Mouse (Mus musculus): ENCODE measurements around the gene Abcc4.

DNA sequence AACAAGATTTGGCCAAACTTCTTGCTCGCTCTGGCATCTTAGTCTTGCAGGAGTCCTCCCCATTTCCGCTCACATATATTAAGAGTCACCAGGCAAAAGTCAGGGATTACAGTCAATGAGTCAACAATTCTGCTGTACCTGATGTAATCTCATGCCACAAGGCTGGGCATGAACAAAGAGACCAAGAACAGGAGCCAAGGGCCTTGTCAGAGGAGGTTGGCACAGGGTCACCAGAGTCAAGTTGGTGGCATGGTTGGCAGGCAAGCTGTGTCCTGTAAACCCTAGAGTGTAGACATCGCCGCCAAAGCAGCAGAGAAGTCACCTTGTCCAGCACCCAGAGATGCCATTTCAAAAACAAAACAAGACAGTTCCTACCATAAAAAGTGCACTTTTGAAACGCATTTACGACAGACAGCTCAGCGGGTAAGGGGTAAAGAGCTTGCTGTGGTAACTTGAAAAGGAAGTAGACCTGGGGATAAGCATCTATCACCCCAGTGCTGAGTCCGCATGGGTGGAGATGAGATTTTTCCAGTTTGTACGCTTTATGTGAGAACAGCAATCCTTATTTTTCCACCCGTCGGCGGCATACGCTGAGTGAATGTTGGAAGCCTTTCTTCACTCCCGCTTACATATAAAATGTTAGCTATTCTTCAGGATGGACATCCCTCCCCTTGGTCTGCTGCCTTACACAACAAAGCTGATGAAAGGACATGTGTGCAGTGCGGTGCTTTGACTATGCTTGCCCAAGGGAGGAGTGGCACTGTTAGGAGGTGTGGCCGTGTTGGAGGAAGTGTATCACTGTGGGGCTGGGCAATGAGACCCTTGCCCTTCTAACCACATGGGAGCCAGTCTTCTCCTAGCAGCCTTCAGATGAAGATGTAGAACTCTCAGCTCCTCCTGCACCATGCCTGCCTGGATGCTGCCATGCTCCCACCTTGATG, 10.6 kb upstream of the Abcc4 start:
- TF ChIP-seq CTCF (IDR thresholded peaks at IDR 0.05; ENCODE audit: low read depth, low read length) (no peak), POLR2AphosphoS5 (IDR thresholded peaks at IDR 0.05; ENCODE audit: insufficient replicate concordance, low read depth, low read length) (no peak)
